Mouse (Mus musculus) cerebellum, adult 2 months (tissue): ENCODE measurements at regions not wholly inside any gene's neighbourhood (a gene's known extent, or its start where the extent isn't known, plus 50 kb on each side); places are given as distances from the start of the nearest gene placed in this dataset.

ENCODE experiments used
- CTCF ChIP-seq: fragments of 200-500 bp; IDR thresholded peaks from 2 replicates; pipeline ENCODE4 v1.5.1; 2011; ENCODE audit warnings: low read depth, mild to moderate bottlenecking, control low read depth, low read length, moderate library complexity, borderline replicate concordance; ENCODE audit not compliant: insufficient read depth
- POLR2A ChIP-seq: fragments of 200-500 bp; IDR thresholded peaks from 2 replicates; pipeline ENCODE4 v1.6.1; 2011; ENCODE audit warnings: low read length, control low read depth, borderline replicate concordance; ENCODE audit not compliant: insufficient read depth

GRCm38 (mm10) chr9:33407517-33407916 lies 771.5 kb downstream of the Ets1 start:
- TF ChIP-seq POLR2A = no peak
- TF ChIP-seq CTCF = no peak
